Mouse (Mus musculus) central nervous system, embryonic 14 days (tissue): Measurements from ENCODE around the gene Fgf13. TPM values are rescaled to one million over a fixed set of nuclear protein-coding genes. Genes with fewer than 3 reads are reported as not detected.

Experiments used
- polyA plus RNA-seq: library from polyadenylated mRNA; depleted of rRNA; stranded (reverse); fragments of >200 nt; gene quantifications from 2 replicates; pipeline ENCODE4 v1.2.3, GENCODE M21; 2012; rRNA removed

Gene Fgf13
- polyA plus RNA-seq: 103 and 117 TPM in 2 replicates

DNA sequence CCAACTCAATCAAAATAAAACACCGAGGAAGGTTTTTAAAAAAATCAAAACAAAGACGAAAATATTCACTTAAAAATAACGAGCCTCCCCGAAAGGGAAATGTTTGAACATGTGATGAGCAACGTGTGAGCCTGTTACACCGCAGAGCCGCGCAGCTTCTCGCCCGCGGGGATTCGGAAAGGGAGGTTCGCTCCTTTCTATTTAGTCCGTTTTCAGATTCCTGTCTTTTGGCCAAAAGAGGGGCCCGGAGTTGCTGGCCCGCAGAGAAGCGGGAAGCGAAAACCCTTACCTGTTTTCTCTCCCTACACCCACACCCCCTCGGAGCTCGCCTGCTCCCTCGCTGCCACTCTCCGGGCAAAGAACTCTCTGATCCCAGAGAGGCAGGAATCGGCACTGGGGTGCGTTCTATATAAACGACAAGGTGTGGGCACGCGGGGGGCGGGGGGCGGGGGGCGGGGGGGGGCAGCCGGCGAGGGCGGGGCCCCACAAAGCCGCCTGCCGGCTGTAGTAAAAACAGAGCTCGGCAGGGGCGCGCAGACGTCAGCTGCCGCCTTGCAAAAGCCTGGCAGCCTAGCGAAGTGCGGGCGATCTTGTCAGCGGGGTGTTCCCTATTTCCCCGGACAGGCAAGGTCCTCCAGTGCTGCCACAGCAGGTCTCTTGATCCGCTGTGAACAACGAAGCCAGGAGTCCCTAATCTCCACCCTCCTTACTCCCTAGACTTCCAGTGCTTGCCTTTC is at the start of gene Fgf13:
Fgf13 (minus strand) TSS at position 377 of the 737 bp plus-strand sequence.

